8 mouse cellular contexts compared by ENCODE assay signal in the genomic region with DNA sequence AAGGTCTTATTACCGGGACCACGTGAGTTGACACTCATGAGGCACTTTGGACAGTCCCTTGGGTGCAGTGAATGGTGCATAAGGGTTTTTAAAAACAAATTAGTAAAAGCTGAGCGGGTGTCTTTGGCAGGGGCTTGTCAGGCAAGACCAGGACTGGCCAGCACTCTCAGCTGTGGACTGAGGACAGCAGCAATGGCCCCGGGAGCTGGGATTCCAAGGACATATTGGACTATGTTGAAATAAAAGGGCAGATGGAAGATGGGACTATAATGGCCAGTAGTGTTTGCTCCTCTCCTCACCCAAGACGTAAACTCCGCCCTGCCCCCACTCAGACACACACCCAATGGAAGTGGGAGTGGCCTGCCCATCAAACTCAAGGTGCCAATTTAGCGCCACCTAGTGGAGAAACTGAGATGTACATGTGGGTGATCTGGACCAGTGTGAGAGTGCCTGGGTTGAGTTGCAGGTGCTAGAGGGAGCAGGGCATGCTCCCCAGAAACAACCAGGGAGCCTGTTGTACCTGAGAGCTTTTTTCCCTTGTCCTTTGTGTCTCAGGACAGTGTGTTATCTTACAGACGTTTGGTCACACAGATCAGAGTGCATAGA.
DNase-seq lines count a peak whose midpoint lies in the region; ATAC-seq and TF ChIP-seq lines count a peak whose summit lies in the region.

No protein-coding gene starts in this region.

- H3K9ac ChIP-seq in kidney, postnatal 0 days (ENCODE audit: low read depth, low read length), result no peak overlapping the region
- H3K9ac ChIP-seq in neural tube, embryonic 12.5 days, result no peak overlapping the region

- H3K27me3 ChIP-seq in kidney, postnatal 0 days (ENCODE audit: insufficient read depth, low read length), result 0 out of 2 replicates have a peak, but pooled peaks cover 5% of the 10 kb centered on the region
- H3K27me3 ChIP-seq in neural tube, embryonic 12.5 days (replicated peaks), result peaks cover 11% of the 10 kb centered on the region; the same call in 1 of the 2 replicates

- H3K27ac ChIP-seq in kidney, postnatal 0 days, result no peak overlapping the region
- no peak overlapping the region for H3K27ac ChIP-seq in neural tube, embryonic 12.5 days

- H3K4me3 ChIP-seq in kidney, postnatal 0 days (replicated peaks; ENCODE audit: low read depth, low read length), result no peak overlapping the region
- H3K4me3 ChIP-seq in neural tube, embryonic 12.5 days, result no peak overlapping the region

- DNase-seq in 416B (ENCODE audit: low read depth) (peak; percentile 59), liver (peak; percentile 70)
- peak; percentile 38 for DNase-seq in Muller cell, postnatal 12 days (ENCODE audit: inconsistent ontology term)
- DNase-seq in cerebellum, postnatal 14 days, result peak; percentile 73 to 86
- DNase-seq in frontal cortex, postnatal 36 days (ENCODE audit: low spot score in 2 of 2), result peak; percentile 27 to 64
- DNase-seq in kidney, postnatal 0 days (ENCODE audit: low spot score), result peak; percentile 78

- 23% methylated on average over 8 of the region's 8 CpGs for WGBS in kidney, postnatal 0 days
- WGBS in neural tube, embryonic 12.5 days, result 14% methylated on average over 8 of the region's 8 CpGs

- TF ChIP-seq CTCF in kidney, postnatal 0 days (IDR thresholded peaks at IDR 0.05; ENCODE audit: low read depth), result peak; percentile 85

- ATAC-seq in kidney, postnatal 0 days (replicated peaks; ENCODE audit: low FRiP score, low read depth), result peak; percentile 45
- peak; percentile 29; the same call in 1 of the 2 replicates for ATAC-seq in neural tube, embryonic 12.5 days (ENCODE audit: low FRiP score, low read depth)
- no peak for ATAC-seq in monocyte, adult 5-6 weeks (replicated peaks; ENCODE audit: insufficient number of reproducible peaks, low FRiP score, low TSS enrichment, poor library complexity, severe bottlenecking)

- H3K4me2 ChIP-seq in kidney, postnatal 0 days (ENCODE audit: low read length), result no peak overlapping the region
- no peak overlapping the region for H3K4me2 ChIP-seq in neural tube, embryonic 12.5 days (replicated peaks)

- H3K36me3 ChIP-seq in kidney, postnatal 0 days (ENCODE audit: insufficient read depth, low read length), result no peaks in the 10 kb centered on the region
- H3K36me3 ChIP-seq in neural tube, embryonic 12.5 days, result no peaks in the 10 kb centered on the region

- no peaks in the 10 kb centered on the region for H3K9me3 ChIP-seq in kidney, postnatal 0 days (replicated peaks; ENCODE audit: low read length)
- H3K9me3 ChIP-seq in neural tube, embryonic 12.5 days, result no peaks in the 10 kb centered on the region

- peaks cover 5% of the 10 kb centered on the region; the same call in 1 of the 2 replicates for H3K4me1 ChIP-seq in kidney, postnatal 0 days (replicated peaks; ENCODE audit: insufficient read depth, low read length)
- peaks cover 24% of the 10 kb centered on the region for H3K4me1 ChIP-seq in neural tube, embryonic 12.5 days
